Comparison of ENCODE assay signal across 9 mouse cellular contexts in the genomic region with DNA sequence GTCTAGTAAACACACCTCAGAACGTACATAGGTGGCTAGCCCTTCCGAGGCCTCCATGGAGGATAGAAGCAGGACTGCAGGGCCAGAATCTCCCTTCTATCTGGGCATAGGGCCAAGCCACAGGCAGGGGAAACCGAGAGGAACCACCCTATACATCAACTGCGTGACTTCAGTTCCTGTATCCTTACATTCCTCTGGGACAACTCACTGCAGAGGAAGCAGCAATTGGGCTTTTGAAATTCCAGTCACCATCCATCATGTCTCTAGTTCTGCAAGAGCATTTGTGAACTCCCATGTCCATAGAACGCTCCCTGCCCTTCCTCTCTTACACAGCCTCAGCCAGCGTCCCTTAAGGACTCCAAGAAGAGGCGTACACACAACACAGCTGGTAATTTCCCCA. TPM values are rescaled to one million over a fixed set of nuclear protein-coding genes. Genes with fewer than 3 reads are reported as not detected.
DNase-seq lines count a peak whose midpoint lies in the region; ATAC-seq and TF ChIP-seq lines count a peak whose summit lies in the region.
"Had no signal": no experiment of that assay in that cellular context is flagged by ENCODE, and none has a peak within 500 bp of the region (broad histone marks: within the 10 kb centered on the region; RNA-seq: fewer than 3 reads in every experiment).

No protein-coding gene starts in this region.

- peak; percentile 45; the same call in 1 of the 2 replicates for ATAC-seq in liver, embryonic 14.5 days (ENCODE audit: insufficient read depth)
- ATAC-seq in liver, embryonic 11.5 days (replicated peaks; ENCODE audit: low FRiP score): no peak
- peak; percentile 37; the same call in 1 of the 2 replicates for ATAC-seq in liver, embryonic 16.5 days (ENCODE audit: low read depth)
- ATAC-seq: forebrain, postnatal 0 days had no signal

- whole genome bisulfite sequencing in liver, embryonic 14.5 days (ENCODE audit: insufficient replicate concordance): 40% methylated on average over 7 of the region's 7 CpGs
- 61% methylated on average over 7 of the region's 7 CpGs for WGBS in liver, embryonic 11.5 days
- 41% methylated on average over 7 of the region's 7 CpGs for WGBS in liver, embryonic 16.5 days (ENCODE audit: insufficient replicate concordance)

- TF ChIP-seq CTCF in liver, embryonic 14.5 days (IDR thresholded peaks at IDR 0.05; ENCODE audit: low read depth): no peak

- no peak overlapping the region for H3K9ac ChIP-seq in liver, embryonic 14.5 days (replicated peaks)
- H3K9ac ChIP-seq in liver, embryonic 11.5 days (ENCODE audit: low read depth, low read length): no peak overlapping the region
- no peak overlapping the region for H3K9ac ChIP-seq in liver, embryonic 16.5 days (ENCODE audit: low read depth, low read length)
- H3K9ac ChIP-seq: forebrain, postnatal 0 days had no signal

- no peak overlapping the region for H3K27ac ChIP-seq in liver, embryonic 14.5 days
- H3K27ac ChIP-seq in liver, embryonic 11.5 days (ENCODE audit: low read depth, low read length): no peak overlapping the region
- no peak overlapping the region for H3K27ac ChIP-seq in liver, embryonic 16.5 days (ENCODE audit: low read length)

- H3K36me3 ChIP-seq in liver, embryonic 14.5 days (replicated peaks; ENCODE audit: control insufficient read depth, insufficient read depth, low read depth): no peaks in the 10 kb centered on the region
- H3K36me3 ChIP-seq in liver, embryonic 11.5 days (ENCODE audit: control insufficient read depth, insufficient read depth, low read length): no peaks in the 10 kb centered on the region
- no peaks in the 10 kb centered on the region for H3K36me3 ChIP-seq in liver, embryonic 16.5 days (ENCODE audit: control insufficient read depth, insufficient read depth)

- TF ChIP-seq EP300 in liver, embryonic 14.5 days (IDR thresholded peaks at IDR 0.05; ENCODE audit: low read depth): no peak

- DNase-seq in liver, embryonic 14.5 days (ENCODE audit: low read depth in 3 of 3, low spot score in 3 of 3): no peak
- DNase-seq in liver, embryonic 11.5 days (ENCODE audit: low spot score): no peak
- DNase-seq in heart, postnatal 4 days: peak; percentile 52
- DNase-seq in spleen, postnatal 14 days (ENCODE audit: low spot score in 2 of 2): no peak
- no peak for DNase-seq in embryo, embryonic 10.5 days (ENCODE audit: low spot score)
- DNase-seq in frontal cortex, postnatal 10 days (ENCODE audit: low spot score in 2 of 2): no peak
- DNase-seq: cerebellum, adult 8-10 months; forebrain, postnatal 0 days had no signal

- no peaks in the 10 kb centered on the region for H3K27me3 ChIP-seq in liver, embryonic 14.5 days (ENCODE audit: control insufficient read depth, insufficient read depth, low read length)
- no peaks in the 10 kb centered on the region for H3K27me3 ChIP-seq in liver, embryonic 11.5 days (replicated peaks; ENCODE audit: control insufficient read depth, insufficient read depth, low read length)
- no peaks in the 10 kb centered on the region for H3K27me3 ChIP-seq in liver, embryonic 16.5 days (ENCODE audit: control insufficient read depth, insufficient read depth, low read depth, low read length)

- H3K9me3 ChIP-seq in liver, embryonic 14.5 days (ENCODE audit: control insufficient read depth, low read length): no peaks in the 10 kb centered on the region
- no peaks in the 10 kb centered on the region for H3K9me3 ChIP-seq in liver, embryonic 11.5 days (ENCODE audit: control insufficient read depth, low read length)
- no peaks in the 10 kb centered on the region for H3K9me3 ChIP-seq in liver, embryonic 16.5 days (replicated peaks; ENCODE audit: control insufficient read depth, low read length)

- H3K4me3 ChIP-seq in liver, embryonic 14.5 days (ENCODE audit: insufficient read depth in 1 of 2, low read depth in 2 of 2, low read length in 2 of 2): no peak overlapping the region
- H3K4me3 ChIP-seq in liver, embryonic 11.5 days (ENCODE audit: low read depth, low read length): no peak overlapping the region
- H3K4me3 ChIP-seq in liver, embryonic 16.5 days (ENCODE audit: low read depth, low read length): no peak overlapping the region

- H3K4me1 ChIP-seq in liver, embryonic 14.5 days (replicated peaks; ENCODE audit: control insufficient read depth in 2 of 2, insufficient read depth in 2 of 2, low read length in 1 of 2): no peaks in the 10 kb centered on the region
- H3K4me1 ChIP-seq in liver, embryonic 11.5 days (replicated peaks; ENCODE audit: control insufficient read depth, insufficient read depth, low read length): no peaks in the 10 kb centered on the region
- H3K4me1 ChIP-seq in liver, embryonic 16.5 days (ENCODE audit: control insufficient read depth, low read depth, low read length): no peaks in the 10 kb centered on the region

- no peak overlapping the region for H3K4me2 ChIP-seq in liver, embryonic 14.5 days (ENCODE audit: low read depth)
- no peak overlapping the region for H3K4me2 ChIP-seq in liver, embryonic 11.5 days
- H3K4me2 ChIP-seq in liver, embryonic 16.5 days (ENCODE audit: low read depth, low read length): no peak overlapping the region

RNA-seq across cellular contexts. Expression of a gene that starts 47.3 kb away (rescaled TPM):
- 1.5 and 2.3 TPM in 2 replicates for polyA plus RNA-seq in liver, embryonic 14.5 days (2012; rRNA removed)
- 1.5 and 2.4 TPM in 2 replicates for polyA plus RNA-seq in liver, embryonic 14.5 days (2014; fragmentation: Nextera tagmentation; extraction: Ambion mirVana)
- polyA plus RNA-seq in liver, embryonic 11.5 days (2014; fragmentation: Nextera tagmentation; extraction: Ambion mirVana): 9.3 and 9.4 TPM in 2 replicates
- 100 to 1,000 TPM; 131 to 141 TPM for total RNA-seq in heart, postnatal 4 days (2021)
- 3.7 and 3.8 TPM in 2 replicates for polyA plus RNA-seq in liver, embryonic 16.5 days (2015; fragmentation: Nextera tagmentation; extraction: Ambion mirVana)
